Mouse (Mus musculus): ENCODE results near the gene Map4k2. TPM values are rescaled to one million over a fixed set of nuclear protein-coding genes. Genes with fewer than 3 reads are reported as not detected.

Gene Map4k2
- total and polyA plus RNA-seq, 3 experiments, result 55.5 to 119 (median 95.2) TPM

GRCm38 (mm10) chr19:6304787-6305516 lies 36.0 kb upstream of the Map4k2 start (continued):
- TF ChIP-seq MAFK (IDR thresholded peaks at IDR 0.05; ENCODE audit: insufficient replicate concordance, low read length), result no peak
- TF ChIP-seq GABPA (IDR thresholded peaks at IDR 0.05; ENCODE audit: insufficient replicate concordance, low read depth, low read length), result no peak
- TF ChIP-seq SIN3A (IDR thresholded peaks at IDR 0.05; ENCODE audit: low read length), result peak; percentile 54
- no peak for TF ChIP-seq ZKSCAN1 (IDR thresholded peaks at IDR 0.05; ENCODE audit: borderline replicate concordance, low read depth, low read length)
- TF ChIP-seq USF2 (conservative IDR thresholded peaks at IDR 0.05; ENCODE audit: low read depth, low read length), result no peak
- TF ChIP-seq MXI1 (IDR thresholded peaks at IDR 0.05; ENCODE audit: low read depth, low read length), result no peak
- peak; percentile 65; the same call in 1 of the 2 replicates for TF ChIP-seq MEF2A (IDR thresholded peaks at IDR 0.05; ENCODE audit: borderline replicate concordance, low read depth, low read length)
- peak; percentile 94 to 99 for TF ChIP-seq CTCF (conservative IDR thresholded peaks at IDR 0.05 in 1 of 2, IDR thresholded peaks at IDR 0.05 in 1 of 2; ENCODE audit: low read depth in 2 of 2, low read length in 2 of 2)
- TF ChIP-seq SMC3 (IDR thresholded peaks at IDR 0.05; ENCODE audit: low read depth, low read length), result peak; percentile 99
- TF ChIP-seq PAX5 (IDR thresholded peaks at IDR 0.05; ENCODE audit: low read length), result no peak
- no peak for TF ChIP-seq TBP (conservative IDR thresholded peaks at IDR 0.05; ENCODE audit: low read depth, low read length)
- TF ChIP-seq IRF4 (IDR thresholded peaks at IDR 0.05; ENCODE audit: low read depth, low read length), result peak; percentile 78; the same call in 1 of the 2 replicates
- TF ChIP-seq ZNF384 (IDR thresholded peaks at IDR 0.05; ENCODE audit: low read depth, low read length), result peak; percentile 74

GRCm38 (mm10) chr19:6305517-6306115 lies 35.3 kb upstream of the Map4k2 start:
- Histone ChIP-seq H3K9ac (ENCODE audit: insufficient read depth, low read depth) (peak overlapping the region; percentile 54; the same call in 1 of the 2 replicates), H3K4me2 (ENCODE audit: insufficient read depth, low read depth, poor library complexity, severe bottlenecking) (no peak overlapping the region), H3K27me3 (replicated peaks) (no peaks in the 10 kb centered on the region), H3K79me2 (replicated peaks; ENCODE audit: control insufficient read depth, extremely low read depth, insufficient read depth, poor library complexity, severe bottlenecking) (no peaks in the 10 kb centered on the region), H3K4me3 (replicated peaks in 1 of 3; ENCODE audit: low read depth in 2 of 3, low read length in 2 of 3, poor library complexity in 1 of 3) (peak overlapping the region in 1 of 3 experiments; percentile 71), H3K9me3 (replicated peaks; ENCODE audit: low read length) (no peaks in the 10 kb centered on the region), H3K4me1 (ENCODE audit: control insufficient read depth in 1 of 2, insufficient read depth in 2 of 2) (peaks cover 28 to 52% of the 10 kb centered on the region in 2 experiments), H3K27ac (ENCODE audit: insufficient read depth, low read depth) (peak overlapping the region; percentile 42), H3K36me3 (replicated peaks in 1 of 2; ENCODE audit: control insufficient read depth in 1 of 2, insufficient read depth in 1 of 2, low read length in 1 of 2) (peaks cover 9 to 16% of the 10 kb centered on the region in 2 experiments)
- no peak for TF ChIP-seq NELFE (IDR thresholded peaks at IDR 0.05; ENCODE audit: low read depth, low read length)
- 0 out of 2 replicates have a peak, but pooled peaks have one; percentile 1 for TF ChIP-seq CHD2 (IDR thresholded peaks at IDR 0.05; ENCODE audit: low read length)
- no peak for TF ChIP-seq NRF1 (IDR thresholded peaks at IDR 0.05; ENCODE audit: low read depth, low read length)
- TF ChIP-seq CTCF (conservative IDR thresholded peaks at IDR 0.05 in 1 of 2, IDR thresholded peaks at IDR 0.05 in 1 of 2; ENCODE audit: low read depth in 2 of 2, low read length in 2 of 2), result no peak
- TF ChIP-seq ZNF384 (IDR thresholded peaks at IDR 0.05; ENCODE audit: low read depth, low read length), result 0 out of 2 replicates have a peak, but pooled peaks have one; percentile 22
- no peak for TF ChIP-seq USF2 (conservative IDR thresholded peaks at IDR 0.05; ENCODE audit: low read depth, low read length)
- TF ChIP-seq GABPA (IDR thresholded peaks at IDR 0.05; ENCODE audit: insufficient replicate concordance, low read depth, low read length), result no peak
- in situ Hi-C loops (cut with MboI; ENCODE audit: low pct_ligation_motif_present, low pct_unique_long_range_greater_than_20kb, low sequenced_read_pairs) (loop anchor here (5.0 to 25.0 kb wide), 2 partner anchors 43 to 143 kb away; no protein-coding TSS in a partner anchor), dilution Hi-C loops (cut with MboI; ENCODE audit: extremely low pct_ligation_motif_present, extremely low pct_unique_long_range_greater_than_20kb, low sequenced_read_pairs) (no loop called here)
- no peak for DNase-seq (ENCODE audit: extremely low read depth)
